Mouse (Mus musculus) cortical plate, adult 2 months (tissue): ENCODE measurements at regions not wholly inside any gene's neighbourhood (a gene's known extent, or its start where the extent isn't known, plus 50 kb on each side); places are given as distances from the start of the nearest gene placed in this dataset.

Experiments
- CTCF ChIP-seq: fragments of 200-500 bp; IDR thresholded peaks from 2 replicates; pipeline ENCODE4 v1.5.1; 2011; ENCODE audit warnings: mild to moderate bottlenecking, control low read depth, low read length; ENCODE audit not compliant: insufficient read depth; ENCODE audit errors: extremely low read depth
- POLR2A ChIP-seq: fragments of 200-500 bp; IDR thresholded peaks from 2 replicates; pipeline ENCODE4 v1.6.1; 2011; ENCODE audit warnings: mild to moderate bottlenecking, low read length, control low read depth; ENCODE audit not compliant: insufficient read depth; ENCODE audit errors: extremely low read depth

DNA sequence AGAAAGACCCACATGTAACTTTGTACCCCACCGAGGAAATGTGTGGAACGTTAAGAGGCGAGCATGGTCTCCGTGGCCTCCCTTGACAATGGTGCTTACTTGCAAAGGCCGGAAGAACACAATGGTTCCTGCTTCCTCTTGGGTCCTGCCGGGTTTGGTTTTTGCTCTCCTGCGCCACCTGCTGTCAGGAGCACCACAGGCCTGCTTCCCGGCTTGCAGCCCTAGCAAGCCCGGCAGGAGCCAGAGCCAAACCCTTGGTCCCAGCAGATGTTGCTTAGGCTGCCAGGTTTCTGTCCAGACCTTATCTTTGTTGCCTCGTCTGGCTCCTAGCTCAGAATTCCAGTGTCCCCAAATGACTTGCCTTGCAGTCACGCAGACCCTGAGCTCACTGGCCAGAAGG is 300.2 kb upstream of the Ubash3b start:
- TF ChIP-seq CTCF, result peak; percentile 78
- no peak for TF ChIP-seq POLR2A
